Mouse (Mus musculus) erythroblast, adult 5-6 weeks (primary cell): ENCODE data around the gene Fam187b. TPM values are rescaled to one million over a fixed set of nuclear protein-coding genes. Genes with fewer than 3 reads are reported as not detected.
A peak's percentile ranks its signal among the peaks of the same experiment; 100 is the strongest.

Experiments used
- ATAC-seq: replicated peaks from 2 replicates; pipeline ENCODE4 v1.8.0; 2016; ENCODE audit warnings: moderate number of reproducible peaks, mild to moderate bottlenecking, moderate TSS enrichment, inconsistent platforms; ENCODE audit not compliant: poor library complexity, low FRiP score, severe bottlenecking
- total RNA-seq, 2 experiments: library from RNA; stranded (forward) in 1 of 2; stranded (reverse) in 1 of 2; fragments of 150-400 nt in 1 of 2; fragments of 200-764, 138-1000 nt in 1 of 2; gene quantifications; 2 replicates each; pipeline versions ENCODE4 v1.2.3 to v1.2.4; 2015 to 2017; ENCODE audit warnings: low replicate concordance in 2 of 2

The Fam187b gene
- total RNA-seq, 2 experiments from 2014 or later, result not detected

DNA sequence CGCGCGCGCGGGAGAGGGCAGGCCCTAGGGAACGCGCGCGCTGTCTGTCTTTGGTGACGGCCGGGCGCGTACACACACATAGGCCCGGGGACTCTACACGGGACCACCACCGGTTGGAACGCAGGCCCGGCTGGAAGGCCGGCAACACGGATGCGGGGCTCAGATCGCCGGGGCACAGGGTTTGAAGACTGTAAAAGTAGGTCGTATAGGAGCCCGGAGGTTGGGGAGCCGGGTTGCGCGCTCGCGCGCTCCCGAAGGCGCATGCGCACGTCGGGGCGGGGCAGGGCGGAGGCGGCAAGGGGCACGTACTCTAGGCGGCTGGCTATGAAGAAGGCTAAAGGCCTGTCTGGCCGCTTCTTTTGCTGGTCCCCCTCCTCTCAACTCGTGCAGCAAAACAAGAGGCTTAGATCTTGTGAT is 16.2 kb upstream of the Fam187b start:
- ATAC-seq, result peak; percentile 76

DNA sequence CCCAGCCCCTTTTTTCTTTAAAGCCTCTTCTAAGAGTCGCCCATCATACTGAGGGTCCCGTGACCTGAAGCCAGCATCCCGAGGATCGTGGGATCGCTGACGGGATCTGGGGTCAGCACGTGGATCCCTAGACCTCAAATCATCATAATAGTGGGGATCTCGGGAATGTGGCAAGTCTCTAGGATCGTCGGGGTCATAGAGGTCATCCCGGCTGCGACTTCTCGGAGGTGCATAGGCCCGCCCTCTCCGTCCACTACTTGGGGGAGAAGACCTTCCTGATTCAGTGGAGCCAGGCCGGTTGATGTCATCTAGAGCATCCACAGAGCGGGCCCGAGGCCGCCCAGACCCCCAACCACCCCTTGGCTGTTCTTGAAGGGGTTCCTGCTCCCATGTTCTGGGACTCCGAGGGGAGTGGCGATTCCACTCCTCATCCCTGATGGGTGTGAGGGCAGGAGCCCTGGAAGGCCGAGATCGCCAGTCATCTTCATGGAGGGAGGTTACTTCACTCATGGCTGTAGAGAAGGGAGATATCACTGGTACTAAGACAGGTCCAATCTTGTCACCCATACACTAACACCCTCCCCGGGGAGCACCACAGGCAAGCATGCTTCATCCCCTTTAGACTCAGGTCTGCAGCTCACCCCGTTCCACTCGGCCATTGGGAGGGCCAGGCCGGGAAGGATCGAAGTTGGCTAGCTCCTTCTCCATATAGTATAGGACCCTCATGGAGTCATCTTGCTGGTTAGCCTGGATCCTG is 15.3 kb upstream of the Fam187b start:
- ATAC-seq, result no peak

DNA sequence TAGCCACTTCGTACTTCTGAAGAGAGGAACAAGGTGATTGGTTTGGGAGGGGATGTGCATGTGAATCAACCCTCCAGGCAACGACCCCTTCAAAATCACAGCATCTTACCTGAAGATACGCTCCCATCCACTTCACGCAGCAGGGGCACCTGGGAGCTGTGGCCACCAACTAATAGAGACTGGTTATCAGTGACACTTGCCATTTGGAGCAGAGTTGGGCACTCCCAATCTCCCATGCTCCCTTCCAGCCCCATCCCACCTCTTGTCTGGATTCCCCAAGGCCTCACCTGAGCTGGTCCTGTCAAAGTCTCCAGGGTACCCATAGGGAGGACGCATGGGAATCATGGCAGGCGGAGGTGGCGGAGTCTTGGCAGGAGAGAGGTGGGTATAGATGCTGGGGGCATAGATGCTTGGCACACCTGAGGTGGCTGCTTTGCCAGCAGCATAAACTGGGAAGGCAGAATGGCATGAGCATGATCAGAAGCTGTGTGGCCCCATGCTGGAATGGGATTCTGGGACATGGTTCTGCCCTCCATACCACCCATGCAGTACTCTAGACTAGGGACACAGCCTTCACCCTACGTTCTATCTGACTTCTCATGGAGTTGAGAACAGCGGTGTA is 14.6 kb upstream of the Fam187b start:
- no peak for ATAC-seq

DNA sequence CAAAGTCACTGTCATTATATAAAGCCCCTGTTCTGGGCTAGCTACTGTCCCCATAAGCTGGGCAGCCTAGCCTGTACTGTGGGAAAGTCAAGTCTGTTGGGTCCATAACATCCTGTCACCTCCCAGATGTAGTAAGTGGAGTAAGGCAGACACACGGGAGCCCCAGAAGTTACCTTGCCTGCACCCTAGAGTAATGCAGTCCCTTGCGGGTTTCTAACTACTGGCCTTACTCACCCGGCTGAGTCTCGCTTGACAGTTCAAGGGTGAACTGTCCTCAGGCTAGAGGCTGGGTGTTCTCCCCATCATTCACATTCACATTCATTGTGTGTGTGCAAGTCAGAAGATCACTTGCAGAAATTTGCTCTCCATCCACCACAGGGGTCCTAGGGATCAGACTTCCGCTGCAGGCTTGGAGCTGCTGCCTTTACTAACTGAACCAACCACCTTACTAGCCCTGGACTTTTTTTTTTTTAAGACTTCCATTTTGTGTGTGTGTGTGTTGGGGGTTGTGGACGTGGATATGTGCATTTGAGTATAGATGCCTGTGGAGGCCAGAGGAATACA is 13.7 kb upstream of the Fam187b start:
- no peak for ATAC-seq

DNA sequence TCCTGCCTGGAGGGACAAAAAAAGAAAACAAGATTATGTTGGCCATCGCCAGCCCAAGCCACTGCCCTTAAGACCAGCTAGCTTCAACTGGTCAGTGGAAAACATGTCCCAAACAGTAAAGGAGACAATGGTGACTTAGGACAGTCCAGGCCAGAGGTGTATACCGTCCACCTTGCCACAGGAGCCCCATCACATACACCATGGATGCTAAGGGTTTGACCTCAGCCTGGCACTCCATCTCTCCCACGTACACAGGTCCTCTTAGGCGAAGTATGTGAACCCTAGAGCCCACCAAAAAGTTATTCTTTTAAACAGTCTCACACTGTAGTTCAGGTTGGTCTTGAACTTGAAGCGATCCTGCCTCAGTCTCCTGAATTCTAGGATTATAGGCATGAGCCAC is 10.7 kb upstream of the Fam187b start:
- no peak for ATAC-seq

DNA sequence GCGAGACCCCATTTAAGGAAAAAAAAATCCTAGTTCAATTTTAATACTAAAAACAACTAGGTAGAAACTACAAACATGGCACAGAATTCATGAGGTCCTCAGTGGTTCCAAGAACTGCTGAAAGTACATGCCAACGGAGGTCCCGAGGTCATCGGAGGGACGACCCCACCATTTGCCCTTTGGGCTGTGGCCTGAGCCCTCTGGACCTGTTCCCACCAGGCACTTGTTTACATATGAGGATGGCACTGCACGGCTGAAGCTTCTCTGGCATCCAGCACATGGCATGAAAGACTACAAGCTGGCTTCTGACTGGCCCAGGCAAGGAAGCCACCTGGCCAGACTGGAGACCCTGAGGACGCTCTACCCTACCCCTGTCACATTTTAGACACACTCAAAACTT is 9.2 kb upstream of the Fam187b start:
- no peak for ATAC-seq

DNA sequence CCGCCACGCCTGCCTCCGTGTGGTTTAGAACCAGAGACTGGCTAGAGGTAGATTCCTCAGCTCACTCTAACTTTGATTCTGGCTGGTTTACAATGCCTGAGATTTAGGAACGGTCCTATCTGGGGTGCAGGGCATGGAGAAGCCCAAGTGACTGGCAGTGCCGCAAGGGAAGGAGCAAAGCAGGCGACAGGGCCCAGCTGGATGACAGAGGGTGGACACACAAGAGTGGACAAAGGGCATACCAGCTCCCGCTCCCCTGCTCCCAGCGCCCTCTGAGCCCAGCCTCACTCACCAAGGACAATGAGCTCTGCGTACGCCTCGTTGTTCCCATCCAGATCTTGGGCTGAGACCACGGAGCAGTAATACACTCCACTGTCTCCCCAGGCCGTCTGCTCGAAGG is 7.9 kb upstream of the Fam187b start:
- ATAC-seq, result no peak

DNA sequence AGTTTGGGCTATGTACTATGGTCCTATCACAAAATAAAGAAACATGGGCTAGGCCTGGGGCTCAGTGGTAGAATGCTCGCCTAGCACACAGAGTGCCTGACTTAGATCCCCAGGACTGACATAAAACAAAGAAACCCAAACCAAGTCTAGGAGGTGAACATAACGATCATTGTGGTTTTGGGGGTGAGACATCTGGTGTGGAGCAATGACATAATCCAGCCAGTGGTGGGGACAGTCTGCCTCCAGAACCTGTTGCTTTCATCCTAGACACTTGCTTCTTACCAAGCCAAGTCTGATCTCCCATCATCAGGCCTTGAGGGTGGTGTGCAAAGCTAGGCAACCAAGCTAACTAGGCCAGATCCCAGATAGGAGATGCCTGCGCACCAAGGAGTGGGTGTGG is 6.9 kb upstream of the Fam187b start:
- no peak for ATAC-seq

DNA sequence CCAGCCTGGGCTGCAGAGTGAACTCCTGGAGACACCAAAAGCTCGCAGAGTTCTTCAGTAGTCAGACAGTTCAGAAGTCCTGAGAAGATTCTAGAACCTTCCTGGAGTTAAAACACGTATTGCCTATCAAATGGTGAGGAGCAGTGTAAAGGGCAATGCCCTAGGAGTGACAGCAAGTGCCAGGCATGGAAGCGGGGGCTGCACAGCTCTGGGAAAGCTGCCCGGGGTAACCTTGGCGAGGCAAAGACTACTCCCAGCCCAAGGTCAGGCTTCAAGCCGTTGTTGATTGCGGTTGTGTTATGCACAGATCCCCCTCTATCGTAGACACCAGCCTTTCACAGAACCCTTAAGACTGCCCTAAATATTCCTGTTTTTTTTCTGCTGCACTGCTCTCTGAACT is 5.0 kb upstream of the Fam187b start:
- no peak for ATAC-seq

DNA sequence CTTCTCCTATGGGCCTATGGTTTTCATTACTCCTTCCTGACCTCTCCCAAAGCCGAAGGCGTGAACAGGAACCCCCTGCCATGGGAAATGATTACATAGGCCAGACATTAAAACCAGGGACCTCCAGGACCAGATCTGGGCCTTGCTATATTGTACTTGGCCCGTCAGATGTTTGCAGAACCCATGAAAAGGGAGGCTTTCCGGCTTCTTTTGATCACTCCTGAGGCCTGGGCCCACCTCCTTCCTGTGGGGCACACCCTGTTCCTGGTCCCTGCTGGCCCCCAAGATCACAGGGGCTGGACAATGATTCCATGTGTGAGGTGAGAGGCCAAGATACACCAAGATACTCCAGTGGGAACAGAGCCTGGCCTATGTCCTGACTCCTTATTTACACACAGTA is 4.4 kb upstream of the Fam187b start:
- ATAC-seq, result no peak

DNA sequence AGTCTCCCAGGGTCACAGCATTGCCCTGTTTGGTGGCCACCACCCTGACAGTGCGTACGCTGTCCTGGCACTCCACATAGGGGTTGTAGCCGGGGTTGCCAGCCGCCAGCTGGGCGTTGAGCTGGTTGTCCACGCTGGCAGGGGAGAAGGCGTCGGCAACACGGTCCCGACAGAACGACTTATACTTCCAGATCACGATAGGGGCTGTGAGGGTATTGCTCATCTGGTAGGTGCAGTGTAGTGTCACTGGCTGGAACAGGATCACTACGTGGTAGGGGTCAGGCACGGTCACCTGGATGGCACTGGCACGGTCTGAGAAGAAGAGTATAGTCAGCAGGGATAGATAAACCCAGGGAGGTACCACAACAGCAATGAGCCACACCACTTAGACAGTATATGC is 1.7 kb upstream of the Fam187b start:
- no peak for ATAC-seq

DNA sequence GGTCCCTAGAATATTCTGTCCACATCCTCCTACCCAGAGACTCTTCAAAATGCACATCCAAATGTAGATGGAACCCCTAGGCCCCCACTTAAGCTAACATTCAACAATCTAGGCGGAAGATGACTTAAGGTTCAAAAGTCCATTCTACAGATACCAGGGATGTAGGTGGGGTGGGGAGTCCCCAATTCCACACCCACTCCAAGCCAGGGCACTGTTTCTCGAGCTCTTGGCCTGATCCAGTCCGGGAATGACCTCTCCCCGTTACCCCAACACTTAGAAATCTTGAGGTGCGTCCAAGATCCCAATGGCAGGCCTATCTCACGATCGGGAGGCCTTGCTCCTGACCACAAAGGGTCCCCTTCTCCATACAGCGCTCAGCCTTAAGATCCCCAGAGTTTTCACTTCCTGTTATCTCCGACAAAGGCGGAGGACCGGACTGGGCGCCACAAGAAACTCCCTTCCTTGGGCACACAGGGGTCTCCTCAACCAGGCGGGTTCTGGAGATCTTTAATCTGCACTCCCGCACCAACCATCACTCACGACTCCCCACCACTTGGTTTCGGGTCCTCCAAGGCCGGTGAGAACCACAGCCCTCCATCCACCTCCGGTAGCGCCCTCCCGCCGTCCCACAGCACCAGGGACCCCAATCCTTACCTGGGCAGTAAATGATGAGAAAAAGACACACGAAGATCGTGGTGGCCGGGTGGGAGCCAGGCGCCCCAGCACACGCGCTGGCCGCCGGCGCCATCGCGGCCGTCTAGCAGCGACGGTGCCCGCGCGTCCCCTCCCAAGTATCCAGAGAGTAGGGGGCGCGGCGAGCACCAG is 952 bp upstream of the Fam187b start:
- no peak for ATAC-seq

DNA sequence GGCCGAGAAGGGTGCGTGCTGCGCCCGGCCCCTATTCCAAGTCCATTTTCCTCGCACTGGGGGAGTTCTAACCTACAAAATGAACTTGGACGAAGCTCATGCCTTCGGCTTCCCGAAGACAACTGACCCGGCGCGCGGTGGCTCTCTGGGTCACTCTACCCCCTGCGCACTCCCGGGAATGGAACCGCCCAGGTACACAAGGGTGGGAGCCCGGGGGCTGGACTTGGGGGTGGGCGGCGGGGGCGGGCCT is 414 bp upstream of the Fam187b start, which contains the start of gene Lsr:
Gene Lsr (minus strand): TSS at position 214 of the 250 bp plus-strand sequence.
- ATAC-seq, result no peak

DNA sequence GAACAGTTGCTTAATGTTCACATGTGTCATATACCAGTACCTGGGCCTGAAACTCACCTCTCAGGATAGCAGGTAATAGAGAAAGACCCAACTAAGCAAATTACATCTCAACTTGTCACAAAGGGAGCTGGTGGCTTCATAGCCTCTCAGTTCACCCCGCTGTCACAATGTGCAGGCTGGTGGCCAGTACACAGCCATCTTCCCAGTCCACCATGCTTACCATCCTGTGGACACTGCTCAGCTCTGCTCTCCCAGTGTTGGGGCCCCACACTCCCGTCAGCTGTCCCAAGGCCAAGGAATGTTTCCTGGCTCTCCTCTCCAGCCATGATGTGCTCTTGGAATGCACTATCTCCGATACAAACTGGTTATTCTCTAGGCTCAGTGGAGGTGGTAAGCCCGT is 8.1 kb downstream of the Fam187b start:
- ATAC-seq, result no peak

DNA sequence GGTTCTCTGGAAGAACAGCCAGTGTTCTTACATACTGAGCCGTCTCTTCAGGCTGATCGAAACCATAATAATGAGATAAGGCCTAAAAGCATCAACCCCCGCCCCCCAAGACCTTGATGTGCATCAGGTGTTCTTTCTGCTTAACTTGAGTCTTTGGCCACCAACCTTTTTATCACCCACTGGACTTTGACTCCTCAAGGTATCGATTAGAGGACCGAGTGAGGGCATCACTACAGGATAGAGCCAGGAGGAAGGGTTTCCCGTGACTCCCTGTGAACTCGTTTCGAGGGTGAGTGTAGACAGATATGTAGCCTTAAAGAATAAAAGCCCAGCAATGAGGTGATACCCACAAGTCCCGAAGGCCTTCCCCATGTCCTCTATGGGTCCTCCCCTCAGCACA is 11.8 kb downstream of the Fam187b start:
- ATAC-seq, result no peak

DNA sequence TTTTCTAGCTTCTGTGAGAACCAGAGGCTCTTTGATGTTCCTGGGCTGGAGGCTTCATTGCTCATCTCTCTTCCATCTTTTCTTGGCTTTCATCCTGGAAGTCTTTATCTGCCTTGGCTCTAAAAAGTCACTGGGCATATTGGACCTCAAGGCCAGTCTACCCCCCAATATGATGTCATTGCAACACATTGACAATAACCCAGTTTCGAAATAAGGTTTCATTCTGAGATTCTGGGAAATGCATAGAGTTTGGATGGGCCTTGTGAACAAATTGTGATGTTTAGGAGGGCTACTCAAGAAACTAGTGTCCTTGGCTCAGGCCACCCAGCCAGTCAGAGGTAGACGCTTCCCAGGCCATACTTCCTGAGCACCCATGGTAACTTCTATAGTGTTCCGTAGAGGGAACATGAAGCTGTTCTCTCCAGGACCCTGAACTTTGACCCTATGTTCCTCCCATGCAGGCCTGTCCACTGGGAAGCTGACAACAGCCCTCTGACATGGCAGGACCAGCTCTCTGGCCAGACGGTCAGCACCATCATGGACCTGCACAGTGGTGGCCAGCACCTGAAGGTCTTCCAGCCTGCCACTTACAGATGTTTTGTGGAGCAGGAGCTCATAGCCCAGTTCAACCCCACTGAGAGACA is 15.1 kb downstream of the Fam187b start:
- ATAC-seq, result no peak

DNA sequence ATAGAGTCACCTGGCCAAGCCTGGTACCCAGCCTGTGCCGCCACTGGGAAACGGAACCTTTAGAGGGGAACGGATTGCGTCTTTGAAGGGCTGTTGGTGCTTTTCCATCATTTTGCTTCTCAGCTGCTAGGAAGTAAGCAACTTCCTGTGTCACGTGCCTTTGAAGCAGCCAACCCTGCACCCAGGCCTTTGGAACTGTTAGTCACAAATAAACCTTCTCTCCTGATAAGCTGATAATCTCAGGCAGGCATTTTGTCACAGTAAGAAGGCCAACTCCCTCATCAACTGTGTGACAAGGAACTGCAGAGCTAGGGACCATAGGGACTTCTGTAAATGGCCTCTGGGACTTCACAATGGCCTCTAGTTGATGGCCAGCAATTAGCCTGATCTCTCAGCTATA is 18.6 kb downstream of the Fam187b start:
- ATAC-seq, result no peak

DNA sequence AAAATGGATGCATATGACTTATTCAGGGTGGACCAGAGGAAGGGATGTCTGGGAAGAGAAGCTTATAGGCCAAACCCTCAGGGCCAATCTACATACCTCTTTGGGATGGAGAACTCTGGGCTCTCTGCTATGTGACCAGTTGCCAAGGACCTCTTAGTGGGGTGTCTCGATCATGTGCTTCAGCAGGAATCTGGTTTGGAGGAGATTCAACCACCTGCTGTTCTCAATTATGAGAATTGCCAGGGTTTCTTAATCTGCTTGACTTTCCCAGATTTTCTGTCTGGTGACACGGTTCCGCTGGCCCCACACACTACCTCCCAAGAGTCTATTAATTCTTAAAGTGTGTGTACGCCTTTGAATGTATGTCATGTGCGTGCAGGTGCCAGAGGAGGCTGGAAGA is 20.4 kb downstream of the Fam187b start:
- no peak for ATAC-seq

DNA sequence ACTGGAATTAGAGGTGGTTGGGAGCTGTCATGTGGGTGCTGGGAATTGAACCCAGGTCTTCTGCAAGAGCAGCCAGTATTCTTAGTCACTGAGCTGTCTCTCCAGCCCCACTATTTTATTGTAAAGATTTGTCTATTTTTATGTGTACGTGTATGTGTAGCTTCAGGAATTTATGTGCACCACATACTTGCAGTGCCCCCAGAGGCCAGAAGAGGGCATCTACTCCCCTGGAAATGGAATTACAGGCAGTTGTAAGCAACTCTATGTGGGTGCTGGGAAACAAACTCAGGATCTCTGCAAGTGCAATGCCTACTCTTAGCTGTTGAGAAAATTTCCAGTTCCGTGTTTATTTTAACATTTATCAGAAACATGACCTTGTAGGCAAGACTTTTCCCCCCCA is 22.9 kb downstream of the Fam187b start:
- ATAC-seq, result no peak

DNA sequence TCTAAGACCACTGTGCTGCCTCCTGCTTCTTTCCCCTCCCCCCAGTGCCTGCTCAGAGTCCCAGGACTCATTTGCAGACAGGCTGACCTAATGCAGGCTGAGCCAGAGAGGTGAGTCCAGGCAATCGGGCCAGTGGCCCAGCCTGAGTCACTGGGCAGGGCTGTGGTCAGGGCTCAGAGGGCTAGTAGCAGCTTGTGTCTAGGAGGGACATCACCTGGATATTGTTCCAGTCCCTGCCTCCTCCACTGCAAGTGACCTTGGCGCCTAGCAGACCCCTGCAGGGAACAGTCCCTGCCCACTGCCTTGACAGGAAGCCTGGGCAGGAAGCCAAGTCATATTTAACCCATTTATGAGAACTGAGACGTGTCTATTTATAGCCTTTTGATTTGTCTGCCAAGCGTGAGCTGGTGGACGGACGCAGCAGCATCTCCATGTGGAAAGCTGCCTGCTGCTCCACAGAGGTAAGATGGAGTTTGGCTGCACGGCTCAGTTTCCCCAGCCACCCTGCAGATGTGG is 27.0 kb downstream of the Fam187b start:
- ATAC-seq, result no peak
